Mouse (Mus musculus): Measurements from ENCODE around the gene Atg4a-ps.
A peak's percentile ranks its signal among the peaks of the same experiment; 100 is the strongest.

The Atg4a-ps gene

GRCm38 (mm10) chr3:103633124-103633523 is 12.7 kb downstream of the Atg4a-ps start:
- DNase-seq (ENCODE audit: inconsistent age in 2 of 2, low spot score in 1 of 2), result no peak

GRCm38 (mm10) chr3:103627661-103628060 is 18.2 kb downstream of the Atg4a-ps start:
- no peak for DNase-seq (ENCODE audit: inconsistent age in 2 of 2, low spot score in 1 of 2)

- no peak for DNase-seq (ENCODE audit: inconsistent age in 2 of 2, low spot score in 1 of 2)
Measured at GRCm38 (mm10) chr3:103626481-103626880, 19.4 kb downstream of the Atg4a-ps start.

- no peak for DNase-seq (ENCODE audit: inconsistent age in 2 of 2, low spot score in 1 of 2)
Measured at GRCm38 (mm10) chr3:103625169-103625568, 20.7 kb downstream of the Atg4a-ps start.

- no peak for DNase-seq (ENCODE audit: inconsistent age in 2 of 2, low spot score in 1 of 2)
Measured at GRCm38 (mm10) chr3:103624591-103625051, 21.2 kb downstream of the Atg4a-ps start.

- peak in 1 of 2 experiments; percentile 41 for DNase-seq (ENCODE audit: inconsistent age in 2 of 2, low spot score in 1 of 2)
Measured at GRCm38 (mm10) chr3:103623893-103624470, 21.9 kb downstream of the Atg4a-ps start.

- no peak for DNase-seq (ENCODE audit: inconsistent age in 2 of 2, low spot score in 1 of 2)
Measured at GRCm38 (mm10) chr3:103620101-103620500, 25.8 kb downstream of the Atg4a-ps start.

- DNase-seq (ENCODE audit: inconsistent age in 2 of 2, low spot score in 1 of 2), result no peak
Measured at GRCm38 (mm10) chr3:103616981-103617380, 28.9 kb downstream of the Atg4a-ps start.

GRCm38 (mm10) chr3:103615621-103616020 is 30.2 kb downstream of the Atg4a-ps start:
- DNase-seq (ENCODE audit: inconsistent age in 2 of 2, low spot score in 1 of 2), result no peak

GRCm38 (mm10) chr3:103612636-103613355 is 33.1 kb downstream of the Atg4a-ps start:
- no peak for DNase-seq (ENCODE audit: inconsistent age in 2 of 2, low spot score in 1 of 2)

GRCm38 (mm10) chr3:103610231-103610630 is 35.6 kb downstream of the Atg4a-ps start:
- no peak for DNase-seq (ENCODE audit: inconsistent age in 2 of 2, low spot score in 1 of 2)

- DNase-seq (ENCODE audit: inconsistent age in 2 of 2, low spot score in 1 of 2), result no peak
Measured at GRCm38 (mm10) chr3:103606660-103607595, 38.9 kb downstream of the Atg4a-ps start.

- no peak for DNase-seq (ENCODE audit: inconsistent age in 2 of 2, low spot score in 1 of 2)
Measured at GRCm38 (mm10) chr3:103606045-103606597, 39.7 kb downstream of the Atg4a-ps start.

GRCm38 (mm10) chr3:103601561-103601960 is 44.3 kb downstream of the Atg4a-ps start:
- DNase-seq (ENCODE audit: inconsistent age in 2 of 2, low spot score in 1 of 2), result no peak

- DNase-seq (ENCODE audit: inconsistent age in 2 of 2, low spot score in 1 of 2), result peak; percentile 52 to 58
Measured at GRCm38 (mm10) chr3:103601011-103601410, 44.9 kb downstream of the Atg4a-ps start.

GRCm38 (mm10) chr3:103597586-103597985 is 48.3 kb downstream of the Atg4a-ps start:
- peak in 1 of 2 experiments; percentile 36 for DNase-seq (ENCODE audit: inconsistent age in 2 of 2, low spot score in 1 of 2)

GRCm38 (mm10) chr3:103595271-103595810 is 50.5 kb downstream of the Atg4a-ps start:
- DNase-seq (ENCODE audit: inconsistent age in 2 of 2, low spot score in 1 of 2), result peak in 1 of 2 experiments; percentile 61
